Mouse (Mus musculus) intestine, embryonic 14.5 days (tissue): ENCODE measurements around the gene Csnk2b. TPM values are rescaled to one million over a fixed set of nuclear protein-coding genes. Genes with fewer than 3 reads are reported as not detected.

Experiments
- ATAC-seq: fragments of 200-750 bp; cut with Nextera tagmentation; replicated peaks from 2 replicates; pipeline ENCODE4 v1.8.0; 2017; ENCODE audit warnings: low read depth, moderate number of reproducible peaks, moderate TSS enrichment, moderate library complexity; ENCODE audit not compliant: low FRiP score, low TSS enrichment
- DNase-seq: peaks from one replicate; pipeline ENCODE4 v3.0.0-alpha.2; 2018; ENCODE audit warnings: low spot score
- H3K27ac ChIP-seq: fragments of 300-500 bp; sonication (generic); 2 replicates; pipeline ENCODE4 v1.5.1; 2014; ENCODE audit warnings: low read depth, mild to moderate bottlenecking, control low read depth
- H3K27me3 ChIP-seq: fragments of 300-500 bp; sonication (generic); replicated peaks from 2 replicates; pipeline ENCODE4 v1.6.1; 2014; ENCODE audit warnings: low read length, control low read depth; ENCODE audit not compliant: control insufficient read depth, insufficient read depth
- H3K36me3 ChIP-seq: fragments of 300-500 bp; sonication (generic); 2 replicates; pipeline ENCODE4 v1.6.1; 2014; ENCODE audit warnings: low read length, control low read depth; ENCODE audit not compliant: control insufficient read depth, insufficient read depth
- H3K4me1 ChIP-seq: fragments of 300-500 bp; sonication (generic); replicated peaks from 2 replicates; pipeline ENCODE4 v1.6.1; 2014; ENCODE audit warnings: low read length, control low read depth, mixed read lengths; ENCODE audit not compliant: control insufficient read depth, insufficient read depth
- H3K4me2 ChIP-seq: fragments of 300-500 bp; sonication (generic); 2 replicates; pipeline ENCODE4 v1.6.1; 2014; ENCODE audit warnings: low read length
- H3K4me3 ChIP-seq: fragments of 300-500 bp; sonication (generic); 2 replicates; pipeline ENCODE4 v1.5.1; 2014; ENCODE audit warnings: low read depth, low read length, control low read depth, mixed read lengths
- H3K9ac ChIP-seq: fragments of 300-500 bp; sonication (generic); 2 replicates; pipeline ENCODE4 v1.6.1; 2014; ENCODE audit warnings: mild to moderate bottlenecking, low read length
- H3K9me3 ChIP-seq: fragments of 300-500 bp; sonication (generic); 2 replicates; pipeline ENCODE4 v1.6.1; 2016; ENCODE audit warnings: low read length, control low read depth; ENCODE audit not compliant: control insufficient read depth
- WGBS: fragments of 180-500 bp; shearing (Covaris S2); extraction: QIAGEN DNeasy Blood & Tissue Kit; methylation state at CpG from one replicate; pipeline ENCODE4 v1.1.7; 2014; 5-methylcytosine and 5-hydroxymethylcytosine counted together
- polyA plus RNA-seq: library from polyadenylated mRNA; unstranded; fragments of >200 nt; fragmentation: Nextera tagmentation; extraction: Ambion mirVana; gene quantifications from 2 replicates; pipeline ENCODE4 v1.2.1, GENCODE M21; 2014

Csnk2b gene
- polyA plus RNA-seq, 1 experiment from 2014 or later = 286 TPM

GRCm38 (mm10) chr17:35121143-35121799 lies 582 bp downstream of the Csnk2b start, which contains the start of gene Gpank1:
Gpank1 (plus strand) TSS chr17:35121455.
- H3K4me2 ChIP-seq = peak within 1 kb of the TSS; percentile 93
- peak within 1 kb of the TSS; percentile 99 for H3K4me3 ChIP-seq
- H3K27ac ChIP-seq = peak within 1 kb of the TSS; percentile 88
- H3K36me3 ChIP-seq = peaks cover 48% of the 10 kb centered on the region
- whole genome bisulfite sequencing = under 1% methylated on average over 50 of the region's 50 CpGs
- H3K27me3 ChIP-seq = no peaks in the 10 kb centered on the region
- DNase-seq = peak; percentile 94
- peaks cover 27% of the 10 kb centered on the region for H3K4me1 ChIP-seq
- ATAC-seq = peak; percentile 92
- H3K9me3 ChIP-seq = no peaks in the 10 kb centered on the region
- peak within 1 kb of the TSS; percentile 85 for H3K9ac ChIP-seq

DNA sequence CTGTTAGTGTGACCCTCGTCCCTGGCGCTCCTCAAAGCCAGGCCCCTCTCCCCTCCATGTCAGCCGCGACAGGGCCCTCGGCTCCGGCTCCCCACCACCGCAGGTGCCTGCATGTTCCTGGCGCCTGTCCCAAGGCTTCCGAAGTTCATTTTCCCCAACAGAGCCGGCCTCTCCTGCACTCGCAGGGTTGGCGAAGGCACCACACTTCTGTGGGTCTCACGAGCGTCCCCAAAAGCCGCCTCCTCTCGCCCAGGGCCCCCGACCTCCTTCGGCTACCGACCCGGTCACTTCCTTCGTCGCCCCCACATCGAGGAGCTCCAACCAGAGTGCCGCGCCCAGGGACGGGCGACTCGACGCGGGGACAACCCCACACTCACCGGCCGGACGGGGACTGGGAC lies 1.1 kb downstream of the Csnk2b start:
- ATAC-seq = no peak; the same call in 1 of the 2 replicates
- Histone ChIP-seq H3K27me3 (no peaks in the 10 kb centered on the region), H3K9ac (peak overlapping the region; percentile 85), H3K27ac (peak overlapping the region; percentile 88; the same call in 1 of the 2 replicates), H3K4me2 (peak overlapping the region; percentile 93), H3K36me3 (peaks cover 53% of the 10 kb centered on the region), H3K4me1 (peaks cover 27% of the 10 kb centered on the region), H3K9me3 (no peaks in the 10 kb centered on the region), H3K4me3 (peak overlapping the region; percentile 99)
- 0% methylated on average over 33 of the region's 33 CpGs for WGBS
- peak; percentile 64 for DNase-seq

GRCm38 (mm10) chr17:35115046-35116019 lies 6.5 kb downstream of the Csnk2b start, which contains the start of gene Ly6g5b:
Ly6g5b (minus strand) TSS chr17:35115428.
- WGBS = 85% methylated on average over 8 of the region's 8 CpGs
- H3K4me2 ChIP-seq = no peak within 1 kb of the TSS
- H3K4me1 ChIP-seq = peaks cover 5% of the 10 kb centered on the region
- H3K27me3 ChIP-seq = no peaks in the 10 kb centered on the region
- no peak within 1 kb of the TSS for H3K9ac ChIP-seq
- H3K9me3 ChIP-seq = no peaks in the 10 kb centered on the region
- DNase-seq (no peak), ATAC-seq (no peak)
- H3K4me3 ChIP-seq = no peak within 1 kb of the TSS
- no peak within 1 kb of the TSS for H3K27ac ChIP-seq
- peaks cover 54% of the 10 kb centered on the region for H3K36me3 ChIP-seq

GRCm38 (mm10) chr17:35111774-35112173 lies 10.1 kb downstream of the Csnk2b start:
- Histone ChIP-seq H3K9ac (no peak overlapping the region), H3K9me3 (no peaks in the 10 kb centered on the region), H3K4me1 (no peaks in the 10 kb centered on the region), H3K4me2 (no peak overlapping the region), H3K27ac (no peak overlapping the region), H3K36me3 (peaks cover 25% of the 10 kb centered on the region), H3K27me3 (no peaks in the 10 kb centered on the region), H3K4me3 (no peak overlapping the region)
- no peak for ATAC-seq
- DNase-seq = no peak
- 76% methylated on average over 9 of the region's 9 CpGs for WGBS

GRCm38 (mm10) chr17:35108097-35108496 lies 13.8 kb downstream of the Csnk2b start, which contains the start of gene Ly6g5c:
Ly6g5c (plus strand) TSS chr17:35108279.
- H3K36me3 ChIP-seq = peaks cover 4% of the 10 kb centered on the region
- ATAC-seq = no peak
- H3K27ac ChIP-seq = no peak within 1 kb of the TSS
- WGBS = 79% methylated on average over 6 of the region's 6 CpGs
- no peak within 1 kb of the TSS for H3K4me3 ChIP-seq
- H3K4me2 ChIP-seq = no peak within 1 kb of the TSS
- no peak for DNase-seq
- H3K27me3 ChIP-seq = no peaks in the 10 kb centered on the region
- H3K4me1 ChIP-seq = peaks cover 1% of the 10 kb centered on the region; the same call in 1 of the 2 replicates
- H3K9ac ChIP-seq = no peak within 1 kb of the TSS
- H3K9me3 ChIP-seq = no peaks in the 10 kb centered on the region

DNA sequence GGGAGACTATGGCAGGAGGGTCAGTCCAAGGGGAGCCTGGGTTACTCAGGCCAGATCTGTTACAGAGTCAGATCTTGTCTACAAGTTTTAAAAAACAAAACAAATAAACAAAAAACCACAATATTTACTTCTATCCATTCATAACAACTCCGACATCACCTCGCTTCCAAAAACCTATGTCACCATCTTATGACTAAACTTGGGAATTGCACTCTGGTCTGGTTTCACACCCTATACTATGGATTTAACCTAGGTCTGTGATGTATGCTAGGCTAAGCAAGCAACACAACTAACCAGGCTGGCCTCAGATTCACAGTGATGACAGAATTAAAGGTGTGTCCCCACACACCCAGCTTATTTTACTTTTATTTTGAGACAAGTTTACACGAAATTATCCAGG lies 15.3 kb downstream of the Csnk2b start:
- no peak overlapping the region for H3K27ac ChIP-seq
- no peak for DNase-seq
- H3K4me2 ChIP-seq = no peak overlapping the region
- H3K9me3 ChIP-seq = no peaks in the 10 kb centered on the region
- 63% methylated on average over 3 of the region's 3 CpGs for WGBS
- H3K4me3 ChIP-seq = no peak overlapping the region
- no peaks in the 10 kb centered on the region for H3K27me3 ChIP-seq
- H3K9ac ChIP-seq = no peak overlapping the region
- no peak for ATAC-seq
- peaks cover 20% of the 10 kb centered on the region for H3K36me3 ChIP-seq
- H3K4me1 ChIP-seq = peaks cover 5% of the 10 kb centered on the region

DNA sequence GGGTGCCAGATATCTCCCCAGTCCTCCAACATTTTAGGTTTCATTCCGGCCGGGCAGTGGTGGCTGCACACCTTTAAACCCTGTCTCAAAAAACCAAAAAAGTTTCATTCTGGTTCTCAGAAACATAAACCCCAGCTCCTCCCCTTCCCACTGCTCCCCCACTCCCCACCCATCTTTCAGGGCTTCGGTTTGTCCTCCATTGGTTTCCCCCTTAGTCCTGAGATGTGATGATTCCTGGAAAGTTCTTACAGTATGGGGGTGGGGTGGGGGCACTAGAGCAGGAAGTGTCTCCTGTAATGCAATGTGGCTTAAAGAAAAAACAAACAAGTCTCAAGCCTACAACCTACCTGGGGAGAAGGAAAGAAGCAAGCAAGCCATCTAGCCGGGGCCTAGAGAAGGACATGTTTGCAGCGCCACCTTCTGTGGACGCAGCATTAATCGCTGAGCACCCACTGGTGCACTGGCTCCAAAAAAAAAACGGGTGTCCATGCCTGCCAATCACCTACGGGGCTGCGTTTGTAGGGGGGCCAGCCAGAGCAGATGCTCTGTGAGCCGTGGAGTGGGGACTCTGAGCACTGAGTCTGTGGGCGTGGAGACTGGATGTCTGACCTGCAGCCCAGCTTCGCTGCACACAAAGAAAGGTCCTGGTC lies 16.0 kb downstream of the Csnk2b start:
- H3K4me1 ChIP-seq = peaks cover 5% of the 10 kb centered on the region
- DNase-seq (no peak), ATAC-seq (no peak)
- WGBS = 29% methylated on average over 13 of the region's 13 CpGs
- no peaks in the 10 kb centered on the region for H3K9me3 ChIP-seq
- no peak overlapping the region for H3K9ac ChIP-seq
- H3K4me2 ChIP-seq = peak overlapping the region; percentile 12; the same call in 1 of the 2 replicates
- H3K27me3 ChIP-seq = no peaks in the 10 kb centered on the region
- H3K36me3 ChIP-seq = peaks cover 26% of the 10 kb centered on the region
- no peak overlapping the region for H3K27ac ChIP-seq
- no peak overlapping the region for H3K4me3 ChIP-seq

- DNase-seq = no peak
- Histone ChIP-seq H3K4me2 (no peak overlapping the region), H3K4me3 (no peak overlapping the region), H3K27me3 (no peaks in the 10 kb centered on the region), H3K4me1 (peaks cover 5% of the 10 kb centered on the region), H3K36me3 (peaks cover 37% of the 10 kb centered on the region), H3K27ac (no peak overlapping the region), H3K9ac (no peak overlapping the region), H3K9me3 (no peaks in the 10 kb centered on the region)
- ATAC-seq = no peak
- 73% methylated on average over 6 of the region's 6 CpGs for WGBS
Observed at GRCm38 (mm10) chr17:35104754-35105153, 17.1 kb downstream of the Csnk2b start.
